Mouse (Mus musculus) cerebellum, postnatal 36 days (tissue): ENCODE data around the gene Phactr3.
"Not testable (repeated sequence)": the region's sequence is repeated elsewhere in the genome, so short reads cannot be mapped to it uniquely, and the experiment has no call there.

Experiments
- DNase-seq, 2 experiments: peaks; one replicate each; pipeline ENCODE4 v3.0.0; 2021 to 2022; ENCODE audit warnings: mixed read lengths in 2 of 2

Gene Phactr3

GRCm38 (mm10) chr2:178339044-178339443 is 220.3 kb downstream of the Phactr3 start:
- peak in 1 of 2 experiments; percentile 12 for DNase-seq

GRCm38 (mm10) chr2:178342105-178342504 is 223.3 kb downstream of the Phactr3 start:
- DNase-seq, result not testable (repeated sequence)

- DNase-seq, result no peak
These were observed 223.8 kb downstream of the Phactr3 start for GRCm38 (mm10) chr2:178342597-178342996.
